Mouse (Mus musculus) testis, adult 2 months (tissue): ENCODE data around the gene Lipn.

ENCODE experiments used
- CTCF ChIP-seq: fragments of 200-500 bp; IDR thresholded peaks from 2 replicates; pipeline ENCODE4 v1.5.1; 2012; ENCODE audit warnings: low read depth, mild to moderate bottlenecking, inconsistent platforms, low read length, moderate library complexity; ENCODE audit not compliant: control insufficient read depth, insufficient read depth, insufficient replicate concordance
- POLR2A ChIP-seq: fragments of 200-500 bp; IDR thresholded peaks from 2 replicates; pipeline ENCODE4 v1.6.1; 2012; ENCODE audit warnings: low read depth, mild to moderate bottlenecking, inconsistent platforms, low read length, moderate library complexity; ENCODE audit not compliant: control insufficient read depth

GRCm38 (mm10) chr19:34120107-34120731, 53.1 kb downstream of the Lipn start:
- no peak for TF ChIP-seq CTCF
- no peak for TF ChIP-seq POLR2A
